Mouse (Mus musculus) lung, adult 2 months (tissue): ENCODE results near the gene Hook2. TPM values are rescaled to one million over a fixed set of nuclear protein-coding genes. Genes with fewer than 3 reads are reported as not detected.
A peak's percentile ranks its signal among the peaks of the same experiment; 100 is the strongest.

Source experiments
- DNase-seq: peaks from one replicate; pipeline ENCODE4 v3.0.0; 2022
- H3K4me1 ChIP-seq: fragments of 200-500 bp; 2 replicates; pipeline ENCODE4 v1.6.1; 2011; ENCODE audit warnings: low read length; ENCODE audit not compliant: control insufficient read depth, insufficient read depth
- H3K4me3 ChIP-seq: fragments of 200-500 bp; replicated peaks from 2 replicates; pipeline ENCODE3; 2011; ENCODE audit warnings: low read depth, mild to moderate bottlenecking, control low read depth, low read length; ENCODE audit errors: extremely low read depth
- CTCF ChIP-seq: fragments of 200-500 bp; IDR thresholded peaks from 2 replicates; pipeline ENCODE4 v1.5.1; 2011; ENCODE audit warnings: mild to moderate bottlenecking, low read length, control low read depth; ENCODE audit not compliant: insufficient read depth
- POLR2A ChIP-seq: fragments of 200-500 bp; IDR thresholded peaks from 2 replicates; pipeline ENCODE4 v1.6.1; 2011; ENCODE audit warnings: low read depth, mild to moderate bottlenecking, control low read depth, low read length, borderline replicate concordance; ENCODE audit errors: extremely low read depth
- WGBS: fragments of 180-500 bp; shearing (Covaris S2); methylation state at CpG from one replicate; pipeline ENCODE4 v1.1.7; 2018; 5-methylcytosine and 5-hydroxymethylcytosine counted together
- polyA plus RNA-seq: library from polyadenylated mRNA; depleted of rRNA; stranded (reverse); fragments of >200 nt; gene quantifications from 2 replicates; pipeline ENCODE4 v1.2.3, GENCODE M21; 2012

Hook2 gene
- polyA plus RNA-seq, 1 experiment, result 10.5 TPM

DNA sequence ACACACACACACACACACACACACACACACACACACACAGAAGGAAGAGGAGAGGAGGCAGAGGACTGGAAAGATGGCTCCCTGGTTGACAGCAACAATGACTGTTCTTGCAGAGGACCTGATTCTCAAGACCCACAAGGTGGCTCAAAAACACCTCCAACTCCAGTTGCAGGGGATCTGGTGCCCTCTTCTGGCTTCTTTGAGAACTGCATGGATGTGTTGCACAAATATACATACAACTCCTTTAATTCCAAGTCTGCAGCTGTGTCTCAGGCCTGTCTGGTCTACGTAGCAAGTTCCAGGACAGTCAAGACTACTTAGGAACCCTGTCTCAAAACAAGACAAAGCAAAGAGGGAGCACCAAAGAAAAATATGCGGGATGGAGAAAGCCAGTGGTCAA is 33.6 kb upstream of the Hook2 start:
- 50% methylated on average over 2 of the region's 2 CpGs for WGBS
- no peak overlapping the region for H3K4me3 ChIP-seq
- TF ChIP-seq POLR2A (no peak), CTCF (peak; percentile 63)
- peaks cover 3% of the 10 kb centered on the region; the same call in 1 of the 2 replicates for H3K4me1 ChIP-seq
- peak; percentile 66 for DNase-seq

DNA sequence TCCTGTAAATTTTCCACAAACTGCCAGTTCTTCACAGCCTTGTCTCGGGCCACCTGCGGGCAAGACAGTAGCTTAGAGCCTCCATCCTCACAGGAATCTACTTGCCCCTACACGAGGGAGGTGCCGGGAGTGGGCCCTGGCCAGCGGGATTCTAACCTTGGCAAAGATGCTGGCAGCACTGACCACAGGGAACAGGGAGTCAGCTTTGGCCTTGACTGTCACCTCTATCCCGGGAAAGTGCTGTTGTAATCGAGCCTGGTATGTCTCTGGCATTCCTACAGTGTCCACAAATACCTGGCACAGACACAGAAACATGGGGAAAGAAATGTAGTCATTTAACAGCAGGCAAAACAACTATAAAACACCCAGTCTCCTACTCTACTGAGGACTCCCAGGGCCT is 30.6 kb upstream of the Hook2 start:
- no peak for DNase-seq
- WGBS, result 81% methylated on average over 7 of the region's 7 CpGs
- H3K4me1 ChIP-seq, result no peaks in the 10 kb centered on the region
- TF ChIP-seq POLR2A, result no peak
- no peak for TF ChIP-seq CTCF
- H3K4me3 ChIP-seq, result no peak overlapping the region

DNA sequence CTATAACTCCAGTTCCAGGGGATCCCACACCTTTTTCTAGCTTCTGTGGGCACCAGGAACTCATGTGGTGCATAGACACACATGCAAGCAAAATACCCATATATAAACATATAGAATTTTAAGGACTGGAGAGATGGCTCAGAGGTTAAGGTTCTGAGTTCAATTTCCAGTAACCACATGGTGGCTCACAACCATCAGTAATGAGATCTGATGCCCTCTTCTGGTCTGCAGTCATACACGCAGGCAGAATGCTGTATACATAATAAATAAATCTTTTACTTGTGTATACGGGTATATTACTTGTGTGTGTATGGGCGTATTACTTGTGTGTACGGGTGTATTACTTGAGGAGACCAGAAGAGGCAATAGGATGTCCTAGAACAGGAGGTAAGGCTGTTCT is 26.5 kb upstream of the Hook2 start:
- peaks cover 6% of the 10 kb centered on the region for H3K4me1 ChIP-seq
- 80% methylated on average over 4 of the region's 4 CpGs for WGBS
- no peak for DNase-seq
- TF ChIP-seq CTCF, result no peak
- H3K4me3 ChIP-seq, result no peak overlapping the region

DNA sequence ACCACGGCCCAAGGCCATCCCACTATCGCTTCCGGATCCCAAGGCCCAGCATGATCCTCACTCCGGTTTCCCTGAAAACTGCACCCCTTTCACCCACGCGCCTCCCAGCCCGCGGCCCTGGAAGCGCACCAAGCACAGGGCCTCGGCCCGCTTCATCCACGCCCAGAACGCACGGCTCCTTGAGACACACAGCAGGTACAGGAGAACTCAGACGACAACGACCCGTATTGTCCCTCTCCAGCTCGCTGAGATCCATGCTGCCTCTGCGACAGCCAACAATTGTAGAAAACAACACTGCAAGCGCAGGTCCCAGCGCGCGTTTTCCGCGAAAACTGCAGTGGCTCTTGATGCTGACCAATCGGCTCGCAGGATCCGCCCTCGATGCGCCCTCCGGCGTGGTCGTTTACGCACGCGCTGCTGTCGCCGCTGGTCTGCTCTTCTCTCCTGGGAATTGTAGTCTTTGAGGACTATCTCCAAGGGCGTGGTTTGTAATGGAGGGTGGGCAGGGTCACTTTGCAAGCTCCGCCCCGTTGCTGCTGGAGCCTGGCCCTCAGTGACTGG is 24.6 kb upstream of the Hook2 start:
- TF ChIP-seq POLR2A (peak; percentile 61; the same call in 1 of the 2 replicates), CTCF (no peak)
- peak overlapping the region; percentile 65 for H3K4me3 ChIP-seq
- peaks cover 9% of the 10 kb centered on the region for H3K4me1 ChIP-seq
- WGBS, result under 1% methylated on average over 41 of the region's 41 CpGs
- peak; percentile 88 for DNase-seq

DNA sequence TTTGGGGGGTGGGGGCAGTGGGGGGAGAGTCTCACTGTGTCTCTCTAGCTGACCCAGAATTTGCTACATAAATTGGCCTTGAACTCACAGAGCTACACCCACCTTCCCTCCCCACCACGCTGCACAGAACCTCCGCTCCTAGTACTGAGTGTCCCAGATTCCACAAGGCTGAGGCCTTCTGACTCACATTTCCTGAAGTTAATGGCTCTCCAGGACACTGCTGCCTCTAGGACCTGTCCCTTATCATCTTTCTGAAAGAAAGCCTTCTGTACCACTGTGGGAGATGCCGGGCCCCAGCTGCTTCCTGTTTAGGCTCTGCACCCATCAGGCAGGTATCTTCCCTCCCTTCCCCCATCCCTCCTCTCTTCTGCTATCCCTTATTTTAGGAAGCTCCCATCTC is 23.8 kb upstream of the Hook2 start:
- 11% methylated on average over 3 of the region's 3 CpGs for WGBS
- peaks cover 9% of the 10 kb centered on the region for H3K4me1 ChIP-seq
- TF ChIP-seq CTCF, result no peak
- TF ChIP-seq POLR2A, result no peak
- no peak overlapping the region for H3K4me3 ChIP-seq
- DNase-seq, result no peak

DNA sequence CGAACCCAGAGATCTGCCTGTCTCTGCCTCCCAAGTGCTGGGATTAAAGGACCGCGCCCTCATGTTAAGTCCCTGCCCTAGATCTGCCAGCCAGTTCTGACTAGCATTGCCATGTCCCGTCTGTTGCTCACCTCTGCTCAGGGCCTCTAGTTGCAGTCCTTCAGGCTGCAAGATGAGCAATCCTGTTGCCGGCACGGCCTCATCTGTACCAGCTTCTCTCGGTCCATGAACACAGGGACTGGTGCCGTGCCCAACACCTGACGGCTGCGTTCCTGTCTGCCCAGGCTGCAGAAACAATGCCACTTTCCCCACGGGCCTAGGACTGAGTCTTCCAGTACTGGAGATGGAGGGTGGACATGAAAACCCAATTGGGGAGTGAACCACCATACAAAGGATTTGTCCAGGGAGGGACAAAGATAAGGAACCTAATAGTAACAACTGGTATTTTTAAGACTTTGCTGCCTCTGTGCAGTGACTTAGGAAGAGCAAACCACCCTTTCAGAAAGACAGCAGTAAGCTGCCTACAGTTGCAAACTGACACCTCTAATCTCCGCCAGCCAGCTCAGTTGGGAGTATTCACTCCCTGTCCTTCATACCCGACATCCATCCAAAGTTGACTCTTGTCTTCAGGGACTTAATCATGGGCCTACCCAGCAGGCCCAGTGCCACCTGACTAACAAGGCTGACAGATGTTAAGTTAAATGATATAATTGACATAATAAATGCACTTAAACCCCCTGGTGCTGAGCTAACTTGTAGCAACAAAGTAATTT is 22.7 kb upstream of the Hook2 start:
- H3K4me1 ChIP-seq, result peaks cover 9% of the 10 kb centered on the region
- DNase-seq, result no peak
- no peak overlapping the region for H3K4me3 ChIP-seq
- WGBS, result 93% methylated on average over 13 of the region's 13 CpGs
- TF ChIP-seq POLR2A (no peak), CTCF (no peak)

DNA sequence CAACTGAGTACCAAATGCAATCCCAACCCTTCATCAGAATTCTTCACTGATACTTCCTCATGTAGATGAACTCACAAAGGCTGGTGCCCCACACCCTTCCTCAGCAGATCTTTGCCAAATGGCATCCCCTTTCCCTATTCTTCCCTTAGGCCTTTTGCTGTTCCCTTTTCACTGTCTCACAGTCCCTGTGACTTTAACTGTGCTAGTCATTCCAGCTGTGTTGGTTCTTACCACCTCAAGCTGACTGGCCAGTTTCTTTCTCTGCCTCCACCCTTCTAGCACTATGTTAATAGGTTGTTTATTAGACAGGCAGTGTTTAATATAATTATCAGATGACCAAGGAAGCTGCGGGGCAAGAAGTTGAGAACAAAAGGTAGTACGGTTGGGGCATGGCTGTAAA is 21.8 kb upstream of the Hook2 start:
- DNase-seq, result no peak
- TF ChIP-seq CTCF (no peak), POLR2A (no peak)
- Histone ChIP-seq H3K4me1 (peaks cover 9% of the 10 kb centered on the region), H3K4me3 (no peak overlapping the region)
- 7% methylated on average over 2 of the region's 2 CpGs for WGBS

DNA sequence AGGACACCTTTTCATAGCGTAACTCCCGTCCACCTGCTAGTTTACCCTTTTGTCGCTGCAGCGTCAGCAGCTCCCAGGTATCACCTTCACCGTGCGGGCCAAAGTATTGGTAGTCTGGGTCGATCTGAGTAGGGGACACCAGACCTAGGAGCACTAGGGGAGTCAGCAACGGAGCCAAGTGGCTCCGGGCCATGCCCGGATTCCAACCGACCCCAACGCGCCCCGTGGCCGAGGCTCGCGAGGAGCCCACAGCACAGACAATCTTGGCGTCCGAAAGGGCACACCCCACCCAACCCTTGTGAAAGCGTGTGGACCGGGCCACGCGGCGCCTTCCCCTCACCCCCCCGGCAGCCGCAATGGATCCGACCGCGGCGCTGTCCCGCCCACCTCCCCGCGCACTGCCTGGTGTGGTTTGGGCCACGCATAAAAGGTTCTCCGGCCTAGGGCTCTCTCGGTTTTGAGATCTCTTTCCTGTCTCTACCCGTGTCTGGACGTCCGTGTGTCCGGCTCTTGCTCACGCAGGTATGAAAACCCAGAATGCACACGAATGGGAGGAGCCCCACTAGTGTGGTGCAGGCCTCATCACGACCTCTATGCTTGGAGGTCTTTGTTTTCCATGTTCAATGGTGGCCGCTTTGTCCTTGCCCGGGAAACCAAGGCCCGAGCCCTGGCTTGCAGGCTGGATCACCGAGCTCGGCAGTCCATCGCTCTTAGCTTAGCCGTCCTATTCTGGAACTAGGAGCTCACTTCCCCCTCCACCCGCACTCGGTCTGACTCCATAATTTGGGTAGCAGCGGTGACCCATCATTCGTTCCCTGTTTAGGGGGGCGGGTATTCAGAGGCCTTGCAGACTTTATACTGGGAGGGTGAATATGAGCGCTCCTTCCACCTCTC is 20.9 kb upstream of the Hook2 start, which contains the start of the genes Gm49661, Prdx2 and Rnaseh2a:
Gm49661 (minus strand) TSS at position 193 of the 894 bp plus-strand sequence.
Prdx2 (plus strand) TSS at position 347 of the 894 bp plus-strand sequence.
Rnaseh2a (minus strand) TSS at position 527 of the 894 bp plus-strand sequence.
- under 1% methylated on average over 56 of the region's 56 CpGs for WGBS
- Histone ChIP-seq H3K4me3 (peak within 1 kb of the TSS; percentile 90), H3K4me1 (peaks cover 9% of the 10 kb centered on the region)
- DNase-seq, result peak; percentile 70
- TF ChIP-seq POLR2A, result peak; percentile 83; the same call in 1 of the 2 replicates
- no peak for TF ChIP-seq CTCF

DNA sequence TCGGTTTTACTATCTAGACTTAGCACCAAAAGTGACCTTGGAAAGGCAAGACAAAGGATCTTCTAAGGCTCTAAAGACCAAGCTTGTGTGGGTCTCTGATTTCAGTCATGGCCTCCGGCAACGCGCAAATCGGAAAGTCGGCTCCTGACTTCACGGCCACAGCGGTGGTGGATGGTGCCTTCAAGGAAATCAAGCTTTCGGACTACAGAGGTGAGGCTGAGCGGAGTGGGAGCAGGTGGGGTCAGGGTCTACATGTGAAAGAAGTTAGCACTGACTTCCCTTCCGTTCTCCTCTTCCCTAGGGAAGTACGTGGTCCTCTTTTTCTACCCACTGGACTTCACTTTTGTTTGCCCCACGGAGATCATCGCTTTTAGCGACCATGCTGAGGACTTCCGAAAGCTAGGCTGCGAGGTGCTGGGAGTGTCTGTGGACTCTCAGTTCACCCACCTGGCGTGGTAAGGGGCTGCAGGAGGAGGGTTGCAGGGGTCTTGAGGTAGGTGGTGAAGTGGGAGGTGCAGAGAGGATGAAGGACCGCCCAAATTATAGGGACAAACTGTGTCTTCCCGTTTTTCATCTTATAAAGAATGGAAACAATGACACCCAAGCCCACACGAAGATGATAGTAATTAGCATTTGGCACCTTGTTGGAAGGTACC is 20.1 kb upstream of the Hook2 start:
- 6% methylated on average over 21 of the region's 21 CpGs for whole genome bisulfite sequencing
- TF ChIP-seq CTCF (no peak), POLR2A (no peak)
- Histone ChIP-seq H3K4me1 (peaks cover 8% of the 10 kb centered on the region), H3K4me3 (peak overlapping the region; percentile 90)
- DNase-seq, result no peak
